Mouse (Mus musculus) intestine, embryonic 14.5 days (tissue): Measurements from ENCODE around the gene Ndufv1. TPM values are rescaled to one million over a fixed set of nuclear protein-coding genes. Genes with fewer than 3 reads are reported as not detected.
A peak's percentile ranks its signal among the peaks of the same experiment; 100 is the strongest.

Source experiments
- ATAC-seq: fragments of 200-750 bp; cut with Nextera tagmentation; replicated peaks from 2 replicates; pipeline ENCODE4 v1.8.0; 2017; ENCODE audit warnings: low read depth, moderate number of reproducible peaks, moderate TSS enrichment, moderate library complexity; ENCODE audit not compliant: low FRiP score, low TSS enrichment
- DNase-seq: peaks from one replicate; pipeline ENCODE4 v3.0.0-alpha.2; 2018; ENCODE audit warnings: low spot score
- H3K27ac ChIP-seq: fragments of 300-500 bp; sonication (generic); 2 replicates; pipeline ENCODE4 v1.5.1; 2014; ENCODE audit warnings: low read depth, mild to moderate bottlenecking, control low read depth
- H3K27me3 ChIP-seq: fragments of 300-500 bp; sonication (generic); replicated peaks from 2 replicates; pipeline ENCODE4 v1.6.1; 2014; ENCODE audit warnings: low read length, control low read depth; ENCODE audit not compliant: control insufficient read depth, insufficient read depth
- H3K36me3 ChIP-seq: fragments of 300-500 bp; sonication (generic); 2 replicates; pipeline ENCODE4 v1.6.1; 2014; ENCODE audit warnings: low read length, control low read depth; ENCODE audit not compliant: control insufficient read depth, insufficient read depth
- H3K4me1 ChIP-seq: fragments of 300-500 bp; sonication (generic); replicated peaks from 2 replicates; pipeline ENCODE4 v1.6.1; 2014; ENCODE audit warnings: low read length, control low read depth, mixed read lengths; ENCODE audit not compliant: control insufficient read depth, insufficient read depth
- H3K4me2 ChIP-seq: fragments of 300-500 bp; sonication (generic); 2 replicates; pipeline ENCODE4 v1.6.1; 2014; ENCODE audit warnings: low read length
- H3K4me3 ChIP-seq: fragments of 300-500 bp; sonication (generic); 2 replicates; pipeline ENCODE4 v1.5.1; 2014; ENCODE audit warnings: low read depth, low read length, control low read depth, mixed read lengths
- H3K9ac ChIP-seq: fragments of 300-500 bp; sonication (generic); 2 replicates; pipeline ENCODE4 v1.6.1; 2014; ENCODE audit warnings: mild to moderate bottlenecking, low read length
- H3K9me3 ChIP-seq: fragments of 300-500 bp; sonication (generic); 2 replicates; pipeline ENCODE4 v1.6.1; 2016; ENCODE audit warnings: low read length, control low read depth; ENCODE audit not compliant: control insufficient read depth
- WGBS: fragments of 180-500 bp; shearing (Covaris S2); extraction: QIAGEN DNeasy Blood & Tissue Kit; methylation state at CpG from one replicate; pipeline ENCODE4 v1.1.7; 2014; 5-methylcytosine and 5-hydroxymethylcytosine counted together
- polyA plus RNA-seq: library from polyadenylated mRNA; unstranded; fragments of >200 nt; fragmentation: Nextera tagmentation; extraction: Ambion mirVana; gene quantifications from 2 replicates; pipeline ENCODE4 v1.2.1, GENCODE M21; 2014

The Ndufv1 gene
- polyA plus RNA-seq, 1 experiment from 2014 or later, result 247 TPM

DNA sequence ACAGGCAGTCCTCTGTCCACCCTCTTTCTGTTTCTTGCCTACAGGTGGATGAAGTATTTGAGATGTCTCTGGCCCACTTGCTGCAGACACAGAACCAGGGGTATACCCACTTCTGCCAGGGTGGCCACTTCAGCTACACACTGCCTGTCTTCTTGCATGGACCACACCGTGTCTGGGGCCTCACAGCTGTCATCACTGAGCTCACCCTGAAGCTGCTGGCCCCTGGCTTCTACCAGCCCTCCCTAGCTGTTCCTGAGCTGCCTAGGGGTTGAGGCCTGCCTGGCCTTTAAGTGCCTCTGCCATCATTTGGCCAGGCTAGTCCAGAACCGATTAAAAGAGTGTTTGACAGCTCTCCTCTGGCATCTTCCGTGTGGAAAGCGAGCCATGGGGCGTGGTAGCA lies 10.9 kb downstream of the Ndufv1 start:
- H3K27ac ChIP-seq, result no peak overlapping the region
- peak overlapping the region; percentile 87; the same call in 1 of the 2 replicates for H3K4me2 ChIP-seq
- no peak overlapping the region for H3K9ac ChIP-seq
- DNase-seq (no peak), ATAC-seq (no peak)
- no peaks in the 10 kb centered on the region for H3K27me3 ChIP-seq
- H3K9me3 ChIP-seq, result no peaks in the 10 kb centered on the region
- peaks cover 16% of the 10 kb centered on the region for H3K36me3 ChIP-seq
- 80% methylated on average over 5 of the region's 5 CpGs for WGBS
- H3K4me1 ChIP-seq, result peaks cover 16% of the 10 kb centered on the region
- no peak overlapping the region for H3K4me3 ChIP-seq

DNA sequence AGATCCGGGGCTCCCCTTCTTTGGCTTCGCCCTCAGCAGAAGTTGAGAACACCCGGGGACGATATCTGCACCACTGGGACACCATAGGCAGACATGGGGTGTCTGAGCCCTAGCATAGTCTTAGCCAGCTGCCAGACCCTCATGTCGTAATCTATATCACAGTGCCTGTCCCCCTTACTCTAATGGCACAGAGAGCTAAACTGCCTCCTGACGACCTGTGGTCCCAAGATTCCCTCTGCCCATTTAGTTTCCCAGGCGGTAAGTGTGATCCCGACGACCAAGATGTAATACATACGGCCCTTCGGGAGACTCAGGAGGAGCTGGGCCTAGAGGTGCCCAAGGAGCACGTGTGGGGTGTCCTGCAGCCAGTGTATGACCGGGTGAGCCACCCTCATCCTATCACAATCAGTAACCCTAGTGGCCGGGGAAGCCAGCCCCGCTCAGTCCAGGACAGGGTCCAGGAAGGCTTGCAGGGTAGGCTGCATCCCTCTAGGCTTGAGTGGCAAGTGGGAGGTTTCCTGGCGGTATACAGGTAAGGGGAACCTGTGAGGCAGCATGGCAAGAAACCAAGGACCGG lies 11.6 kb downstream of the Ndufv1 start:
- H3K36me3 ChIP-seq, result peaks cover 9% of the 10 kb centered on the region
- no peaks in the 10 kb centered on the region for H3K9me3 ChIP-seq
- 15% methylated on average over 17 of the region's 17 CpGs for WGBS
- DNase-seq, result no peak
- H3K9ac ChIP-seq, result peak overlapping the region; percentile 64
- H3K4me3 ChIP-seq, result peak overlapping the region; percentile 59
- peaks cover 16% of the 10 kb centered on the region for H3K4me1 ChIP-seq
- H3K27me3 ChIP-seq, result no peaks in the 10 kb centered on the region
- ATAC-seq, result 0 out of 2 replicates have a peak, but pooled peaks have one; percentile 5
- H3K27ac ChIP-seq, result peak overlapping the region; percentile 97
- peak overlapping the region; percentile 87 for H3K4me2 ChIP-seq

DNA sequence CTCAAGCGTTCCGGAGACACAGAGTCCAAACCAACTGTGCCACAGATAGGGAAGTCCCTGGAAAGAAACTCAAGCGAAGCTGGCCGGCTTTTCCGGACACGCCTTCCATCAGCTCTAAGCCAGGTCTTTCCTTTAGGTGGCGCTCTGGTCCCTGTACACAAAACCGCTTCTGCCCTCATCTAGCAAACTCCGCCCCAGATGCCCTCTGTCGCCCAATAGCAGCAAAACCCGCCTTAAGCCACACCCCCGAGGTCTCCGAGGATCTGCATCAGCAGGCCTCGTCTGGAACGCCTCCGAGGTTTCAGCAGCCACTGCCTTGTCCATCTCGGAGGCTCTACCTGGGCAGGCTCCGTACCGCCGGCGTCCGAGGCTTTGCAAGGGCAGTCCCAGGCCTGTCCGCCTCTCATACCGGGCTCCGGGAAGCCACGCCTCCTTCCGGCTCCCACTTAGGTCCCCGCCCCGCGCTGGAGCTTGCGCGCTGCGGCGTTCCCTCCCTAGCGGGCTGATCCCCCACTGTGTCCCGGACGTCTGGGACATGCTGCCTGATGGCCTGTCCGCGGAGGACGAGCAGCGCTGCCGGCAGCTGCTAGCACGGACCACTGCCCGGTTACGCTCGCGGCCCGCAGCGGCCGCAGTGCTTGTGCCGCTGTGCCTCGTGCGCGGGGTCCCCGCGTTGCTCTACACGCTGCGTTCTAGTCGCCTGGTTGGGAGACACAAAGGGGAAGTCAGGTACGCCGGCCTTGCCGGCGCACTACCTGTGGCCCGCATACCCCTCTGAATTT lies 12.3 kb downstream of the Ndufv1 start, which contains the start of the genes Nudt8 and Gm49405:
TSS of gene Nudt8 (plus strand) at position 462 of the 782 bp plus-strand sequence.
TSS of gene Gm49405 (plus strand) at position 508 of the 782 bp plus-strand sequence.
- H3K27me3 ChIP-seq, result no peaks in the 10 kb centered on the region
- peaks cover 16% of the 10 kb centered on the region for H3K4me1 ChIP-seq
- peak; percentile 99 for DNase-seq
- under 1% methylated on average over 64 of the region's 64 CpGs for WGBS
- peak within 1 kb of the TSS; percentile 87 for H3K4me2 ChIP-seq
- no peaks in the 10 kb centered on the region for H3K9me3 ChIP-seq
- peaks cover 2% of the 10 kb centered on the region; the same call in 1 of the 2 replicates for H3K36me3 ChIP-seq
- peak within 1 kb of the TSS; percentile 97 for H3K27ac ChIP-seq
- peak; percentile 89 for ATAC-seq
- peak within 1 kb of the TSS; percentile 64 for H3K9ac ChIP-seq
- peak within 1 kb of the TSS; percentile 59 for H3K4me3 ChIP-seq

DNA sequence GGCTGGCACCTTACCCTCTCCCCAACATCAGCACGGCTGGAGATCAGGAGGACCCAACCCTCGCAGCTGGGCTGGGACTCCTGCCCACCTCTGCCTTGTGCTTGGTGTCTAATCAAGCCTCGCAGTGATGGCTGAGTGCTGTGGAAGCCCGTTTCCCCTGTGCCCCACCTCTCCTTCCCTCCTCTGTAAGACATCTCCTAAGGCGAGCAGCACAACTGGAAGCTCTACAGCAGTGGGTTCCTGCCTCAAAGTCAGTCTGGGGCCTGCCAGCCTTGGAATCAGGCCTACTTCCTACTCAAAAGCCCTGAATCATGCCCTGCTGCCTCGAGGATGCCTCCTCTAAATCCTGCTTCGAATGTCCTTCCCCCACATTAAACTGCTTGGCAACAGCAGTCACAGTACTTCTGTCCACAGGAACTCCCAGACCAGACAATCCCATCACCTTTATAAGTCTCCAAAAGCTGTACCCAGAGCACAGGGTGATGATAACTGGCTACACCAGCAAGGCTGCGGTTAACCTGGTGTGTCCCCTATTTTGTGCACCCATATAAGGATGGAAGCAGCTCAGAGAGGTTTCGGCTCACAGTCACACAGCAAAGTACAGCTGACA lies 13.4 kb downstream of the Ndufv1 start:
- Histone ChIP-seq H3K27me3 (no peaks in the 10 kb centered on the region), H3K4me3 (peak overlapping the region; percentile 59), H3K4me1 (peaks cover 16% of the 10 kb centered on the region), H3K9ac (peak overlapping the region; percentile 39), H3K4me2 (peak overlapping the region; percentile 87), H3K36me3 (no peaks in the 10 kb centered on the region), H3K9me3 (no peaks in the 10 kb centered on the region), H3K27ac (no peak overlapping the region; the same call in 1 of the 2 replicates)
- DNase-seq (no peak), ATAC-seq (no peak)
- WGBS, result 83% methylated on average over 9 of the region's 9 CpGs

DNA sequence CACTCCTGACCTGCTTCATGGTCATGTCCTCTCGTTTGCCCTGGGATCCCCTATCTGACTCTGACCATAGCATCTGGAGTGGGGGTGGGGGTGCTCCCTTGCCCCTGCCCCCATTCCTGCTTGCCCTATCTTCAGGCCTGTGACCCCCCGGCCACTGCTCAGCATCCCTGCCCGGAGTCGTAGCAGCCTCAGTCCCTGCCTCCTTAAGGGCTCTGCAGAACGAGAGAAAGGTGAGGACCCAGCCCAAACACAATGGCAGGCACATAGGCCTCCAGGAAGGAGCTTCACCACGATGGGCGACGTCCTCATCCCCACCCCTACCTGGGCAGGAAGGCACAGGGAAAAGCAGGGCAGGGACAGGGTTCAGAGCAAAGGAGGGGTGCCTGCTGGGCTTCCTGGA lies 14.3 kb downstream of the Ndufv1 start:
- H3K9me3 ChIP-seq, result no peaks in the 10 kb centered on the region
- no peak overlapping the region for H3K4me2 ChIP-seq
- H3K27me3 ChIP-seq, result no peaks in the 10 kb centered on the region
- WGBS, result 77% methylated on average over 8 of the region's 8 CpGs
- H3K4me1 ChIP-seq, result peaks cover 16% of the 10 kb centered on the region
- H3K9ac ChIP-seq, result no peak overlapping the region
- no peak for DNase-seq
- ATAC-seq, result no peak
- no peak overlapping the region for H3K4me3 ChIP-seq
- H3K36me3 ChIP-seq, result no peaks in the 10 kb centered on the region
- no peak overlapping the region for H3K27ac ChIP-seq

DNA sequence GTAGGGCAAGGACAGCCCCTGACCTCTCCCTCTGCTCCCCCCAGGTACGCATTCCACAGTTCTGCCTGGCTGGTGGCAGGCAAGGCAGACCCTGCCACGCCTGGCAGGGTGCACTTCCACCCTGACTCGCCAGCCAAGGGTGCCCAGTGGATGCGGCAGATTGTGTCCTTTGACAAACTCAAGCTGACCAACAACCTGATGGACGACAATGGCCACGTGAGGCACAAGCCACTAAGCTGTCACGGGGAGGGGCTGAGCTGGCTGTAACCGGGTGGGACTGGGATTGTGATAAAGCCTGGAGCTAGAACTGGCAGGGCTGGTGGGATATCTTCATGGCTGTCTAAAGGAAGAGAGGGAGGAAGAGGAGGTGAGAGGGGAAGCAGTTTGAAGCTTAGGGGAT lies 15.4 kb downstream of the Ndufv1 start:
- no peak overlapping the region for H3K9ac ChIP-seq
- no peaks in the 10 kb centered on the region for H3K36me3 ChIP-seq
- no peak for DNase-seq
- H3K27ac ChIP-seq, result no peak overlapping the region
- no peak overlapping the region for H3K4me3 ChIP-seq
- no peaks in the 10 kb centered on the region for H3K9me3 ChIP-seq
- H3K4me1 ChIP-seq, result peaks cover 16% of the 10 kb centered on the region
- H3K4me2 ChIP-seq, result no peak overlapping the region
- H3K27me3 ChIP-seq, result no peaks in the 10 kb centered on the region
- ATAC-seq, result no peak
- 47% methylated on average over 8 of the region's 8 CpGs for WGBS

DNA sequence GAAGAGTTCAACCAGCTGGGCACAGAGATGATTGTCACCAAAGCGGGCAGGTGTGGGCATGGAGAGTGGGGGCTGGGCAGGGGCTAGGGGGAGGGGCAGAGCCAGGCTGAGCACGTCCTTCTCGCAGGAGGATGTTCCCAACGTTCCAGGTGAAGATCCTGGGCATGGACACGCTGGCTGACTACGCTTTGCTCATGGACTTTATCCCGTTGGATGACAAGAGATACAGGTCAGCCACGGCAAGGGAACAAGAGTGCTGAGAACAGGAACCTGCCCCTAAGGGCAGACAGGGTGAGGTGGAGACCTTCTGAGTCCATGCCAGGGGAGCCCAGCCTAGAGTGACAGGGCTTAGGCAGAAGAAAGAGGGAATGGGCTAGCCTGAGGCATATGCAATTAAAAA lies 15.9 kb downstream of the Ndufv1 start:
- Histone ChIP-seq H3K4me1 (peaks cover 15% of the 10 kb centered on the region), H3K9me3 (no peaks in the 10 kb centered on the region), H3K36me3 (no peaks in the 10 kb centered on the region), H3K4me3 (no peak overlapping the region), H3K27me3 (no peaks in the 10 kb centered on the region), H3K4me2 (no peak overlapping the region), H3K27ac (no peak overlapping the region), H3K9ac (no peak overlapping the region)
- 82% methylated on average over 8 of the region's 8 CpGs for WGBS
- DNase-seq, result no peak
- ATAC-seq, result no peak

DNA sequence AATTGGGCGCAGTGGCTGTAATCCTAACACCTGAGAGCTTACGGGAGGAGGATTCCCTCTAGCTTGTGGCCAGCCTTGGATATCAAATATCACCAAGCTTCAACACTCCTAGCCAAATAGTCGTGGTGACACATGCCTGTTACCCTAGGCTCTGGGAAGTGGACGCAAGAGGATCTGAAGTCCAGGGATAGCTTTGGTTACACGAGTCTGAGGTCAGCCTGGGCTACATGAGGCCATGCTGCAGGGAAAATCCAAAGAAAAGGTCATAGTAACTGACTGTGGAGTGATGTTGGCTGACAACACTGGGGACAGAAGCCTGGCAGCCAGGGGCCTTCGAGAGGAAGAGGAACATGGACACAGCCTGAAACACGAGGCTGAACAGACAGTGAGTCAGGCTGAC lies 16.5 kb downstream of the Ndufv1 start:
- WGBS, result 75% methylated on average over 7 of the region's 7 CpGs
- Histone ChIP-seq H3K4me1 (peaks cover 9% of the 10 kb centered on the region), H3K4me3 (no peak overlapping the region), H3K27me3 (no peaks in the 10 kb centered on the region), H3K36me3 (no peaks in the 10 kb centered on the region), H3K9ac (no peak overlapping the region), H3K27ac (no peak overlapping the region), H3K9me3 (no peaks in the 10 kb centered on the region), H3K4me2 (no peak overlapping the region)
- ATAC-seq (no peak), DNase-seq (no peak)
